ENCODE assay signal across 8 mouse cellular contexts in the genomic region with DNA sequence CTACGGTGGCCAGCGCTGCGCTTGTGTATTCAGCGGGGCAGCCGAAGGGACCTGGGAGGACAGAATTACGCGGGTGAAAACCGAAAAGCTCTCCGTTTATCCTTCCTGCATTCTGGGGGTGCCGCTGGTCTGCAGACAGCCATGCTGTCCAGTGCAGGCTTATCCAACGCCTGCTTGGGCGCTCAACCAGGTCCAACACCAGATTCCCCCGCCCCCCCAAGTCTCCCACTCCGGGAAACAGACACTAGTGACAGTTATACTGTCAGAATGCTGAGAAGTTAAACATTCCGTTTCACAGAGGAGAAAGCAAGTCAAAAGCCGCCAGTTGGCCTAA. TPM values are rescaled to one million over a fixed set of nuclear protein-coding genes. Genes with fewer than 3 reads are reported as not detected.
DNase-seq lines count a peak whose midpoint lies in the region; ATAC-seq and TF ChIP-seq lines count a peak whose summit lies in the region.

No protein-coding gene starts in this region.

- peak overlapping the region; percentile 0 for H3K9ac ChIP-seq in liver, adult 2 months (ENCODE audit: low read depth, low read length)
- H3K9ac ChIP-seq in embryonic facial prominence, embryonic 13.5 days, result peak overlapping the region; percentile 97
- H3K9ac ChIP-seq in intestine, embryonic 16.5 days (ENCODE audit: low read depth, low read length), result peak overlapping the region; percentile 69
- peak overlapping the region; percentile 65 for H3K9ac ChIP-seq in neural tube, embryonic 13.5 days

- no peaks in the 10 kb centered on the region for H3K79me2 ChIP-seq in liver, adult 2 months (ENCODE audit: control insufficient read depth, insufficient read depth, low read length)

- peaks cover 13% of the 10 kb centered on the region for H3K36me3 ChIP-seq in liver, adult 2 months (ENCODE audit: control insufficient read depth, insufficient read depth, low read length)
- H3K36me3 ChIP-seq in embryonic facial prominence, embryonic 13.5 days, result peaks cover 19% of the 10 kb centered on the region
- no peaks in the 10 kb centered on the region for H3K36me3 ChIP-seq in intestine, embryonic 16.5 days (ENCODE audit: control insufficient read depth, insufficient read depth, low read length)
- H3K36me3 ChIP-seq in neural tube, embryonic 13.5 days, result peaks cover 19% of the 10 kb centered on the region

- WGBS in liver, adult 2 months, result 3% methylated on average over 16 of the region's 16 CpGs
- 2% methylated on average over 16 of the region's 16 CpGs for WGBS in embryonic facial prominence, embryonic 13.5 days
- under 1% methylated on average over 16 of the region's 16 CpGs for WGBS in intestine, embryonic 16.5 days
- WGBS in neural tube, embryonic 13.5 days, result 1% methylated on average over 16 of the region's 16 CpGs

- H3K4me2 ChIP-seq in embryonic facial prominence, embryonic 13.5 days, result peak overlapping the region; percentile 65
- H3K4me2 ChIP-seq in intestine, embryonic 16.5 days (ENCODE audit: low read depth, low read length), result peak overlapping the region; percentile 84
- H3K4me2 ChIP-seq in neural tube, embryonic 13.5 days, result peak overlapping the region; percentile 68

- TF ChIP-seq POLR2A in liver, adult 2 months (IDR thresholded peaks at IDR 0.05; ENCODE audit: extremely low read depth, insufficient read depth, low read length), result no peak

- H3K27me3 ChIP-seq in liver, adult 2 months (ENCODE audit: control insufficient read depth, insufficient read depth, low read length), result no peaks in the 10 kb centered on the region
- H3K27me3 ChIP-seq in embryonic facial prominence, embryonic 13.5 days, result no peaks in the 10 kb centered on the region
- H3K27me3 ChIP-seq in intestine, embryonic 16.5 days (replicated peaks; ENCODE audit: control insufficient read depth, insufficient read depth, low read length), result no peaks in the 10 kb centered on the region
- no peaks in the 10 kb centered on the region for H3K27me3 ChIP-seq in neural tube, embryonic 13.5 days

- no peak for ATAC-seq in embryonic facial prominence, embryonic 13.5 days (ENCODE audit: insufficient number of reproducible peaks, insufficient read depth, low FRiP score, low TSS enrichment, low read depth)
- no peak for ATAC-seq in intestine, embryonic 16.5 days
- no peak; the same call in 1 of the 2 replicates for ATAC-seq in neural tube, embryonic 13.5 days (ENCODE audit: low read depth)
- ATAC-seq in monocyte, adult 5-6 weeks (replicated peaks; ENCODE audit: insufficient number of reproducible peaks, low FRiP score, low TSS enrichment, poor library complexity, severe bottlenecking), result no peak

- no peak overlapping the region for H3K27ac ChIP-seq in liver, adult 2 months (replicated peaks; ENCODE audit: insufficient read depth, low read depth, low read length)
- H3K27ac ChIP-seq in embryonic facial prominence, embryonic 13.5 days, result peak overlapping the region; percentile 89
- H3K27ac ChIP-seq in intestine, embryonic 16.5 days (ENCODE audit: low read length), result peak overlapping the region; percentile 62
- H3K27ac ChIP-seq in neural tube, embryonic 13.5 days (replicated peaks), result peak overlapping the region; percentile 80

- TF ChIP-seq CTCF in liver, adult 2 months (IDR thresholded peaks at IDR 0.05; ENCODE audit: low read depth, low read length), result no peak

- no peaks in the 10 kb centered on the region for H3K9me3 ChIP-seq in embryonic facial prominence, embryonic 13.5 days
- H3K9me3 ChIP-seq in intestine, embryonic 16.5 days (ENCODE audit: control insufficient read depth, low read length), result no peaks in the 10 kb centered on the region
- no peaks in the 10 kb centered on the region for H3K9me3 ChIP-seq in neural tube, embryonic 13.5 days

- no peak for DNase-seq in liver, adult 2 months (ENCODE audit: extremely low read depth, low read depth, low spot score)
- DNase-seq in liver, result no peak
- no peak for DNase-seq in frontal cortex, postnatal 10 days (ENCODE audit: low spot score in 2 of 2)
- no peak for DNase-seq in kidney, postnatal 25 days

- peaks cover 4% of the 10 kb centered on the region; the same call in 1 of the 2 replicates for H3K4me1 ChIP-seq in liver, adult 2 months (ENCODE audit: control insufficient read depth, insufficient read depth, low read length)
- H3K4me1 ChIP-seq in embryonic facial prominence, embryonic 13.5 days, result peaks cover 15% of the 10 kb centered on the region; the same call in 1 of the 2 replicates
- H3K4me1 ChIP-seq in intestine, embryonic 16.5 days (ENCODE audit: control insufficient read depth, insufficient read depth, low read length), result peaks cover 6% of the 10 kb centered on the region; the same call in 1 of the 2 replicates
- H3K4me1 ChIP-seq in neural tube, embryonic 13.5 days (replicated peaks), result peaks cover 29% of the 10 kb centered on the region

- peak overlapping the region; percentile 37 for H3K4me3 ChIP-seq in liver, adult 2 months (ENCODE audit: insufficient read depth, low read depth, low read length)
- peak overlapping the region; percentile 77 for H3K4me3 ChIP-seq in embryonic facial prominence, embryonic 13.5 days
- peak overlapping the region; percentile 81 for H3K4me3 ChIP-seq in intestine, embryonic 16.5 days (ENCODE audit: low read length)
- peak overlapping the region; percentile 84 for H3K4me3 ChIP-seq in neural tube, embryonic 13.5 days

RNA-seq across cellular contexts. Expression of a gene that starts 24.5 kb away (rescaled TPM):
- total RNA-seq in liver, adult 2 months (2014; rRNA removed), result 7.7 and 9.0 TPM in 2 replicates
- 1.7 and 2.4 TPM in 2 replicates for polyA plus RNA-seq in liver, adult 2 months (2012; rRNA removed)
- polyA plus RNA-seq in embryonic facial prominence, embryonic 13.5 days (2015; fragmentation: Nextera tagmentation; extraction: Ambion mirVana), result 13.7 and 17.8 TPM in 2 replicates
- polyA plus RNA-seq in intestine, embryonic 16.5 days (2015; fragmentation: Nextera tagmentation; extraction: Ambion mirVana), result 7.4 and 7.5 TPM in 2 replicates
- polyA plus RNA-seq in neural tube, embryonic 13.5 days (2015; fragmentation: Nextera tagmentation; extraction: Ambion mirVana), result 18.4 and 20.7 TPM in 2 replicates
- 11.8 to 19.8 TPM (median 19.2 TPM) in 3 replicates for total RNA-seq in monocyte, adult 5-6 weeks (2017)

RNA-seq across cellular contexts. Expression of a gene that starts 40.9 kb away (rescaled TPM):
- total RNA-seq in liver, adult 2 months (2014; rRNA removed), result 21.0 and 21.3 TPM in 2 replicates
- polyA plus RNA-seq in liver, adult 2 months (2012; rRNA removed), result 2.1 and 2.3 TPM in 2 replicates
- polyA plus RNA-seq in embryonic facial prominence, embryonic 13.5 days (2015; fragmentation: Nextera tagmentation; extraction: Ambion mirVana), result 107 and 112 TPM in 2 replicates
- polyA plus RNA-seq in intestine, embryonic 16.5 days (2015; fragmentation: Nextera tagmentation; extraction: Ambion mirVana), result 60.2 and 72.3 TPM in 2 replicates
- polyA plus RNA-seq in neural tube, embryonic 13.5 days (2015; fragmentation: Nextera tagmentation; extraction: Ambion mirVana), result 76.1 and 85.3 TPM in 2 replicates
- total RNA-seq in monocyte, adult 5-6 weeks (2017), result 112 to 157 TPM (median 127 TPM) in 3 replicates

RNA-seq across cellular contexts. Expression of a gene that starts 57.4 kb away (rescaled TPM):
- 0.09 TPM in 1 of 2 replicates, not detected in the other for total RNA-seq in liver, adult 2 months (2014; rRNA removed)
- not detected in 2 replicates for polyA plus RNA-seq in liver, adult 2 months (2012; rRNA removed)
- 0.21 TPM in 1 of 2 replicates, not detected in the other for polyA plus RNA-seq in embryonic facial prominence, embryonic 13.5 days (2015; fragmentation: Nextera tagmentation; extraction: Ambion mirVana)
- 0.13 TPM in 1 of 2 replicates, not detected in the other for polyA plus RNA-seq in intestine, embryonic 16.5 days (2015; fragmentation: Nextera tagmentation; extraction: Ambion mirVana)
- polyA plus RNA-seq in neural tube, embryonic 13.5 days (2015; fragmentation: Nextera tagmentation; extraction: Ambion mirVana), result 0.17 TPM in 1 of 2 replicates, not detected in the other
- not detected in 3 replicates for total RNA-seq in monocyte, adult 5-6 weeks (2017)

Comparison
In these comparisons a context has a peak if more than half of its experiments do, and no peak if none do; other contexts are left out.
1. H3K9ac ChIP-seq: peak in every context shown above with its lines; median percentile 97 in embryonic facial prominence, embryonic 13.5 days; 69 in intestine, embryonic 16.5 days; 65 in neural tube, embryonic 13.5 days; 0 in liver, adult 2 months.
2. RNA of a gene that starts 40.9 kb away (polyA plus RNA-seq): 107 to 112 TPM in embryonic facial prominence, embryonic 13.5 days, 76.1 to 85.3 TPM in neural tube, embryonic 13.5 days and 60.2 to 72.3 TPM in intestine, embryonic 16.5 days; 2.1 to 2.3 TPM in liver, adult 2 months; every median in the first group is over 10 times any median in the second.
3. Peak in every context shown above with its lines, with median percentiles within 50 percentile points of each other: H3K4me3 ChIP-seq and H3K4me2 ChIP-seq.